Mouse (Mus musculus) layer of hippocampus, postnatal 25 days (tissue): ENCODE measurements around the gene Il16. TPM values are rescaled to one million over a fixed set of nuclear protein-coding genes. Genes with fewer than 3 reads are reported as not detected.

Experiments
- DNase-seq, 2 experiments: peaks; one replicate each; pipeline ENCODE4 v3.0.0; 2022; ENCODE audit warnings: mixed read lengths in 2 of 2, low spot score in 1 of 2; ENCODE audit errors: extremely low spot score in 1 of 2
- total RNA-seq, 2 experiments: library from RNA; stranded (reverse); gene quantifications; 2 replicates each; pipeline ENCODE4 v1.2.3; 2021

Il16 gene
- total RNA-seq, 2 experiments from 2014 or later, result 58.7 to 59.7 TPM

DNA sequence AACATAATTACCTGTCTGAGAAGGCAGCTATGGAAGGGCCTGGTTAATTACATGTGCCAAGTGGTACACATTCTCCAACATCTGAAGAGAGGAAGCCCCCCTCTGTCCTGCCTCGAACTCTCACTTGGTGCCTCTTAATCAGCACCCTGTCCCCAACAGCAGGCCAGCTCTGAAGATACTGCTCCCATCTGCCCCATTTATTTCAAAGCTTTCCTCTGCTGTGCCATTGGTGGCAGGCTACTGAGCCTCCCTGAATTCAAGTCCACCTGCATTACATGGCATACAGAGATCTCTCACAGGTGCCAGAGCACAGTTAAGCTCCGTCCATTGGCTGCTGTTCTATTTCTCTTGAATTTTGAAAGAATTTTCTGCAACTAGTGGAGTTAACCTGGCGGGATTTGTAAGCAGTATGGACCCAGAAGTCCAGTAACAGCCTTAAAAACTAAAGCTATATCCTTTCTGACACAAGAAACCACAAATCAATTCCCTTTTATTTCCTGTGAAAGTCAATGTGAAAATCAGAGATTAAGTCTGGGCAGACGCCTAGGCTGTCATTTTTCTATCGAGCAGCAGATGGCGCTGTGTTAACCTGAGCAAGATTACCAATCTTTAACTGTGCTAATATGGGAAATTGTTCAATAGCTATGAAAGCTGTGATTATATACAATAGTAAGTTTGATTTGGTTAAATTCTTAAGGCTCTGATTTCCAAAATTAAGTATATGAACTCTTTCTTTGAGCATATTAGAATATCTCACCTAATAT lies 49.9 kb downstream of the Il16 start:
- DNase-seq, result peak in 1 of 2 experiments; percentile 64

GRCm38 (mm10) chr7:83682640-83683274 lies 62.8 kb downstream of the Il16 start:
- DNase-seq, result no peak

DNA sequence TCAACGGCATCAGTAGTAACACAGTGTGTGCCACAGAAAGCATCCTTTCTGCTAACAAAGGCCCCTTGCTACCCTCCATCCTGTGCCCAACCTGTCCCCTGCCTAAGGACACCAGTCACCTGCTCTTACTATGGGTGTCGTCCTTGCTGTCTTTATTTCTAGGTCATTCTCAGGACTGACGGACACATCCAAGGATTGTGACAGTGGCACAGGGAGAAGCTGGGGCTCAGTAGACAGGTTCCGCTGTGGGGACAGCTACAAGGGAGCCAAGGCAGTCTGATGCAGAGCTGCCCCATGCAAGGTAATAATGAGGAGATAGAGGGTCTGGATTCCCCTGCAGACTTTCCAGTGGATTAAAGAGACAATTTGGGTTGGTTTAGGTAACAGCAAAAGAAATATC lies 67.0 kb downstream of the Il16 start:
- no peak for DNase-seq

- no peak for DNase-seq
Measured at GRCm38 (mm10) chr7:83677296-83677695, 68.2 kb downstream of the Il16 start.

DNA sequence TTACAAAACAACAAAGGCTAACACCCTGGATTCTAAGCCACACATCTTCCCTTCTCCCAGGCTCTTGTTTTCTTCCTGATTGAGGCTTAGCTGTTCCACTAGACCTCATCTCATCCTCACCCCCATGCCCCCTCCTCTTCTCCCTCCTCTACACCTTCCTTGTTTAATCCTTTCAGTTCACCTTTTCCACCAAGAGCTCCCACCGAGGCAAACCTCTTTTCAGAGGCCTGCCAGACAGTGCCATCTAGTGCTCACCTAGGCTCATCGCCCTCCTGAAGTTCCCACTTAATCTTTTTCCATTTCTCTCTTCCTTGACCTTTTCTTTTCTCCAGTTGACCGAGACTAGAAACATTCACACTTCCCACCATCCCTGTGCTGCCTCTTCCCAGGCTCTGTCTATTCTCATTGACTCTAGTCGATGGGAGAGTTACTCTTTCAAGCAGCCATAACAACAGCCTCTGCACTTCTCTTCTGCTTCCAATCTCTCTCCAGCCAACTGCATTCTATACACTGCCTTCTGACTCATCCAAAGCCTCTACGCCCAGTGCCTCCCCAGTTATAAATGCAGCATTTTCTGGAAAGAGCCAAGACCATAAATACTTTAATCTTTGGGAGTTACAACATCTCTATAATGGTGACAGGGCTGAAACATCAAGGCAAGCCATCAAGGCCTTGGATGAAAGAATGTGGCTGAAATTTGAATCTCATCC lies 69.8 kb downstream of the Il16 start:
- no peak for DNase-seq

- DNase-seq, result no peak
Measured at GRCm38 (mm10) chr7:83671573-83671972, 74.0 kb downstream of the Il16 start.

DNA sequence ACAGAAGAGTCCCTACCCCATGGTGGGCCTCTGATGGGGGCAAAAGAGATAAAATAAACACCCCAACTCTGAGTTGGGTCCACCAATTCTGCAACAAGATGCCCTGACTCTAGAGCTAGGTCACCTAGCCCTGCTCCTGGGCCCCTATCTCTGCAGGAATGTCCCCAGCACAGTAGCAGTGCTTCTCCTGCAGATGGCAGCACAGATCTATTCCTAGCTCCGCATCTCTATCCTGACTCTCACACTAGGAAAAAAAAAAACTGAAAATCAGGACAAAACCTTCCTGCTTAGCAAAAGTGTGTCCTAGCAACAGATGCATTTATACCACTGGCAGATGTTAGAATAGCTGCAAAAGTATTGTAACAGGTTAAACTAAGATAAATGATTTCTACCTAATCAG lies 76.8 kb downstream of the Il16 start:
- peak in 1 of 2 experiments; percentile 69 for DNase-seq

DNA sequence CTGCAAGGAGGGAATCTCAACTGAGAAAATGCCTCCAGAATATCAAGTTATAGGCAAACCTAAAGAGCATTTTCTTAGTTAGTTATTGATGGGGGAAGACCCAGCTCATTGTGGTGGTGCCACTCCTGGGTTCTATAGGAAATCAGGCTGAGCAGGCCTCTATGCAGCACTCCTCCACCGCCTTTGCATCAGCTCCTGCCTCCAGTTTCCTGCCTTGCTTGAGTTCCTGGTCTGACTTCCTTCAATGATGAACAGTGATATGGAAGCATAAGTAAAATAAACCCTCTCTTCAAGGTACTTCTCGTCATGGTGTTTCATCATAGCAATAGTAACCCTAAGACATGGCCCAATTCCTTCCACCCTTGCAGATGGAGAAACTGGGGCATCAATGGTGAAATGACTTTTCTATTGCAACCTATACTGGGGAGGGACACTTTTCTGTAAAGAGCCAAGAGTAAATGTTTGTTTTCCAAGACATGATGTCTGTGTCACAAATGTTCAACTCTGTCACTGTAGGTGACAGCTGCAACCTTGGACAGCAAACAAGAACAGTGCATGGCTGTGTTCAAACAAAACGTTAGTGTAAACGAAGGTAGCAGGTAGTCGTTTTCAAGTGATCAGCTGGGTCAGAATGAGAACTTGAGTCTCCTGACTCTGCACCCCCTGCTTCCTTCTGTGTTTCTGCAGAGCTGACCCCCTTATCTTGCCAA lies 77.4 kb downstream of the Il16 start:
- no peak for DNase-seq

DNA sequence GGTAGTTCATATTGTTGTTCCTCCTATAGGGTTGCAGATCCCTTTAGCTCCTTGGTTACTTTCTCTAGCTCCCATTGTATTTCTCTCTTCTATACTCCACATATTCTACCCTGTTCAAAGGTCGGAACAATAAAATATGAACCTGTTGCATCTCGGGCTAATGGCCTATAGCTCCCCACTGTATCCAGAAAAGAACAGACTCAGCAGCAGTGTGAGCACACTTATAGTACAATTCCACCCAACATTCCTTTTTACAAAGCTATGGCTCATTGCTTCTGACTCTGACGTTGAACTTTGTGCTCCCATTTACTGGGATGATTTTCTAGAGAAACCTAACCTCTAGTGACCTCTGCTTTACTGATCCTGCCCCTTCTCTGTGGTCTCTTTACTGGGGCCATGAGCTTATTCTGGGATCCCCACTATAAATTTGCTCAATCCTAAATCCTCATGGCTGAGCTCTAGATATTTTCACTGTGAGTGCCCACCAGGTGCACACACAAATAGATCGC lies 79.4 kb downstream of the Il16 start:
- no peak for DNase-seq

GRCm38 (mm10) chr7:83662711-83663375 lies 82.7 kb downstream of the Il16 start:
- no peak for DNase-seq

GRCm38 (mm10) chr7:83661763-83662162 lies 83.8 kb downstream of the Il16 start:
- no peak for DNase-seq

DNA sequence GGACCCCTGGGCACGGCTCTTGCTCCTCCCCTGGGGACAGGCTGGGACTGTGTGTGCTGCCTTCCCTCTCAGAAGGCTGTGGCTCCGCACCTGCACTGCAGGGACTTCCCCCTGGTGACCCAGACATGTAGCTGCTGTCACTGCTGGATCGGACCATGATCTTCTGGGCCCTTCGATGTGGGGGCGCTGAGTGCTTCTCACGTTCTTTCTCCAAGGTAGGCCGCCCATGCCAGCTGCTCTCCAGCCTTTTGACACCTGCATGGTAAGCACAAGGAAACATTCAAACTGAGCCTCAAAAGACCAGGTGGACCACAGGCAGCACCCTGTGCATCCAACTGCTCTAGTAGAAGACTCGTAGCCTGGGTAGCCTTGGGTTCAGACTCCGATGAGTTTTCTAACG lies 84.5 kb downstream of the Il16 start:
- DNase-seq, result no peak

DNA sequence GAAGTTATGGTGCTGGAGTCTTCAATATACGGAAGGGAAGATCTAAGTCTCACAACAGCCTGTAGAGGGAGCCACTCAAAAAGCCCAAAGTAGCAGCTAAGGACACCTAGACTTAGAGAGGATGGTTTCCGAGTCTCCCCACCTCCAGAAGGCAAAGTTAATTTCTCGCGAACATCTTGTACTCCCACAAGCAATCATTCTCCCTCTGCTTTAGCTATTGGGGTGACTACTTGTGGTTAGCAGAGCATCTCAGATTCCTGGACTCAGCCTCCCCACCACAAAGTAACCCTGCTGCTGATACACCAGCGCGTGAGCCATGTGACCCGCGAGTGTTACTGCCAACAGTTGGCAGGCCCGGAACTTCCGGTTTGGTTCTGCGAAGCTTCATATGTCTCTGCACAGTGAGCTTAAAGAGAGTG lies 85.2 kb downstream of the Il16 start:
- DNase-seq, result no peak

GRCm38 (mm10) chr7:83659159-83660065 lies 86.1 kb downstream of the Il16 start:
- DNase-seq, result no peak

- no peak for DNase-seq
Measured at GRCm38 (mm10) chr7:83658716-83659115, 86.8 kb downstream of the Il16 start.

DNA sequence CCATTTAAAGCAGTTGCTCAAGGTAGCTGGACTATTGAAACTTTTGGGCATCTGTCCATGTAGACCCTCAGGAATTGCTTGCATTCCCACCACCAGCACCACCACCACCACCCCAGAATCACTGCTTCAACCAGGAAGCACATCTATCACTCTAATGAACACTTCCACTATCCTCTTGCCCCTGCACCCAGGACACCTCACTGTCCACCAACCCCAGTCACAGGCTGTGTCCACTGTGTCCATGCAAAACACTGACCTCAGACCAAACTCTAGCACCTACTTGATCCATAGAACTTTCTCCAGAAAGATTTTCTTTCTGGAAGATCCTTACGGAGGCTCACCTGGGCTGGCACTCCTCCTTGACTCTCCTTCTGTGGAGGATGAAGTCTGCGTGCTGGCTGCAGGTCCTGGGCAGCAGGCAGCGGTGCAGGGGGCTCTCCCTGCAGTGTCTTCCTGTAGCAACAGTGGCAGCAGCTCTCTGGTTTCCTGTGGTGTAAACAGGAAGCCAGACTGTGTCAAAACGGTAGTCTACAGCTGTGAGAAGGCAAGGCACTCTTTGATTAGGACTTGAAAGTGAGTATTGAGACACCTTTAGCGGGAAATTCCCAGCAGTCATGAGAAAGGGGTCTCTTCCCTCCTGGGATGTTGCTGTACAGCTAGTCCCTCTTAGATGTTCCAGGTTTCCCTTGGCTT lies 90.4 kb downstream of the Il16 start:
- DNase-seq, result no peak

DNA sequence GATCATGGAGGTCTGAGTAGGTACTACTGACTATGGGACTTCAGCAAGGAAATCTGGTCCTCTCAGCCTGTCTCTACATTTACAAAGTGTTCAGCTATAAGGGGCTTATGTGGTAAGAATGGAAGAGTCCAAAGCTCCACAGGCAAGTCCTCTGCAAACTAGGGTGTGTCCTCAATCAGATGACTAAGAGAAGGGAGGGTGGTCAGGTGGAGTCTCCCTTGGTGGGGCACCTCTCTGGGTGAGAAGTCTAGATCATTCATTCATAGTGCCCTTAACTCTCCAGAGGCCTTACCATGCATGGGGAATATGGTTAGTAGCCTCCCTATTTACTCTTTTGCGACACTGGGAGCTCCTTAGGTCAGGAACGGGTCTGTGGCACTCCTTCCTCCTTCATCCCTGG lies 91.3 kb downstream of the Il16 start:
- DNase-seq, result no peak

DNA sequence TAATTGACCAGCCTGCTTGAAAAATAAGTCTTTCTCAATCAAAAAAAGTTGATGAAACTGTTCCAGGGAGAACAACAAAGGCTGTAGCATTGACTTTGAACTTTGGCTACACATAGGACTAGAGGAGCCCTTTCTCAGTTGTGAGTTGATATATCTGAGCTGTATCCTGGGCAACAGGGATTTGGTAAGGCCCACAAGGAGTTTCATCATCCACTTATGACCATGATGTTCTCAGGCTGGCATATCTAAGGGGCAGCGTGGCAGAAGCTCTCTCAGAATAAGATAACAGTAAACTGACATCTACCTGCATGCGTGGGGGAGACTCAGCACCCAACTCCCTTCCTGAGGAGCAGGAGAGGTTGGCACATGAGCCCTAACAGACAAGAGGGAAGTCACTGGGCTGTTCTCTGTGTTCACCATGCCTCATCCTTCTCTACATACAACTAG lies 91.9 kb downstream of the Il16 start:
- DNase-seq, result no peak
